Mouse (Mus musculus) kidney, adult 2 months (tissue): ENCODE data around the gene Megf11. TPM values are rescaled to one million over a fixed set of nuclear protein-coding genes. Genes with fewer than 3 reads are reported as not detected.

Experiments
- DNase-seq: peaks from one replicate; pipeline ENCODE4 v3.0.0; 2021
- H3K27ac ChIP-seq: fragments of 200-500 bp; 2 replicates; pipeline ENCODE4 v1.5.1; 2012; ENCODE audit warnings: low read depth, low read length, control low read depth, inconsistent platforms; ENCODE audit not compliant: insufficient read depth
- H3K27me3 ChIP-seq: fragments of 200-500 bp; replicated peaks from 2 replicates; pipeline ENCODE4 v1.6.1; 2012; ENCODE audit warnings: mild to moderate bottlenecking, moderate library complexity, low read length, inconsistent platforms; ENCODE audit not compliant: control insufficient read depth, insufficient read depth
- H3K36me3 ChIP-seq: fragments of 200-500 bp; 2 replicates; pipeline ENCODE4 v1.6.1; 2012; ENCODE audit warnings: mild to moderate bottlenecking, moderate library complexity, low read length, inconsistent platforms; ENCODE audit not compliant: control insufficient read depth, insufficient read depth
- H3K4me1 ChIP-seq: fragments of 200-500 bp; 2 replicates; pipeline ENCODE4 v1.6.1; 2011; ENCODE audit warnings: low read length; ENCODE audit not compliant: control insufficient read depth, insufficient read depth
- H3K4me3 ChIP-seq: fragments of 200-500 bp; 2 replicates; pipeline ENCODE4 v1.5.1; 2011; ENCODE audit warnings: mild to moderate bottlenecking, low read depth, low read length, control low read depth; ENCODE audit not compliant: insufficient read depth
- CTCF ChIP-seq: fragments of 200-500 bp; conservative IDR thresholded peaks from 2 replicates; pipeline ENCODE4 v1.5.1; 2011; ENCODE audit warnings: low read depth, mild to moderate bottlenecking, control low read depth, low read length, moderate library complexity, mixed read lengths; ENCODE audit not compliant: insufficient read depth, insufficient read length
- POLR2A ChIP-seq: fragments of 200-500 bp; IDR thresholded peaks from one replicate; pipeline ENCODE4 v1.6.1; 2011; ENCODE audit warnings: low read depth, low read length, control low read depth
- WGBS: fragments of 180-500 bp; shearing (Covaris S2); methylation state at CpG from one replicate; pipeline ENCODE4 v1.1.7; 2018; 5-methylcytosine and 5-hydroxymethylcytosine counted together
- polyA plus RNA-seq: library from polyadenylated mRNA; depleted of rRNA; stranded (reverse); fragments of >200 nt; gene quantifications from 2 replicates; pipeline ENCODE4 v1.2.3, GENCODE M21; 2012

Megf11 gene
- polyA plus RNA-seq, 1 experiment, result 0.16 TPM

DNA sequence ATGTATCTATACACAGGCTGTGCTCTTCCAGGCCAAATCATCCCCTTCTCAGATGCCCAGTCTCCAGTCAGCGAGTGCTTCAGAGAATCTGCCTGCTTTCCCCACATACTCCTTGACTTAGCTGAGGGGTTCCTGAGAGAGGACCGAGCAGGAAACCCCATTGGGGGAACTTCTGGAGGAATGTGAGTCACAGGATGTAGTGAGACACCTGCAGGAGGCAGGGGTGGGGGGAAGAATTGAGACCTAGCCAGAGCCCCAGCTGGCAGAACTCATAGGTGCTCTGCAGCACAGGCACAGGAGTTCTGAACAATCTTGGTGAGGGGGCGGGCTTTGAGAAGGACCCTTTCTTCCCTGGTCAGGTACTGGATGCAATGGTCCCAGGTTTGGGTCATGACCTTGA lies 35.0 kb downstream of the Megf11 start:
- TF ChIP-seq POLR2A (no peak), CTCF (no peak)
- Histone ChIP-seq H3K36me3 (no peaks in the 10 kb centered on the region), H3K27ac (no peak overlapping the region), H3K4me3 (no peak overlapping the region), H3K4me1 (no peaks in the 10 kb centered on the region), H3K27me3 (no peaks in the 10 kb centered on the region)
- 90% methylated on average over 3 of the region's 3 CpGs for WGBS
- DNase-seq, result no peak

DNA sequence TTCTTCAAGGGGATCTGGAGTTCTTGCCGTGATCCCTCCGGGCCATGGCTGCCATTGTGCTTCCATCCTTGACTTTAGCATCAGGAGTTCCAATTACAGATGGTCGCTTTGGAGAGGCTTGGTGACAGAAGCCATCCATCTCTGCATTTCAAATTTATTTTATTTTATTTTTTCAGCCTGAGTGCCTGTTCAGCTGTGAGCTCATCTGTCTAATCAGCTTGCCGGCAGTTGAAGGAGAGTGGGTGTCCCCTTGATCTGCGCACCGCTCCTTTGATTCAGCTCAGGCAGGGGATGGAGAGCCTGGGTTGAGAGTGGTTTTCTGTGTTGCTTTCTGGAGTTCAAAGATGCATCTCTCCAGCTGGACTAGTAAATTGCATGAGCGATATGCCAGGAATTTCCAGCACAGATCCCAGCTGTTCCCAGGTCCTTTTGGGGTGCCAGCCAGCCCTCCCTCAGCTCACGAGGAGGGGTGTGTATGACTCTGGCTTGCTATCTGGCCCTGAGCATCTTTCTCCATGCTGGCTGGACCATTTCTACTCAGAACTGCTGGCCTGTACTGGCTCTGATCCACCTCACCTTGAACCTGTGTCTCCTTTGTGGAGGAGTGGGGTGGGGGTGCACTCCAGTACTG lies 36.7 kb downstream of the Megf11 start:
- TF ChIP-seq CTCF (no peak), POLR2A (no peak)
- no peak for DNase-seq
- Histone ChIP-seq H3K27ac (no peak overlapping the region), H3K36me3 (no peaks in the 10 kb centered on the region), H3K27me3 (no peaks in the 10 kb centered on the region), H3K4me3 (no peak overlapping the region), H3K4me1 (no peaks in the 10 kb centered on the region)
- 82% methylated on average over 8 of the region's 8 CpGs for WGBS

GRCm38 (mm10) chr9:64423912-64424311 lies 38.5 kb downstream of the Megf11 start:
- Histone ChIP-seq H3K27me3 (no peaks in the 10 kb centered on the region), H3K4me3 (no peak overlapping the region), H3K36me3 (no peaks in the 10 kb centered on the region), H3K4me1 (no peaks in the 10 kb centered on the region), H3K27ac (no peak overlapping the region)
- 95% methylated on average over 1 of the region's 1 CpGs for WGBS
- no peak for TF ChIP-seq POLR2A
- no peak for DNase-seq

GRCm38 (mm10) chr9:64436121-64436520 lies 50.7 kb downstream of the Megf11 start:
- no peak for DNase-seq
- WGBS, result 77% methylated on average over 2 of the region's 2 CpGs
- H3K36me3 ChIP-seq, result no peaks in the 10 kb centered on the region
- H3K4me1 ChIP-seq, result no peaks in the 10 kb centered on the region
- no peak overlapping the region for H3K4me3 ChIP-seq
- no peaks in the 10 kb centered on the region for H3K27me3 ChIP-seq
- TF ChIP-seq POLR2A, result no peak
- TF ChIP-seq CTCF, result no peak
- no peak overlapping the region for H3K27ac ChIP-seq

DNA sequence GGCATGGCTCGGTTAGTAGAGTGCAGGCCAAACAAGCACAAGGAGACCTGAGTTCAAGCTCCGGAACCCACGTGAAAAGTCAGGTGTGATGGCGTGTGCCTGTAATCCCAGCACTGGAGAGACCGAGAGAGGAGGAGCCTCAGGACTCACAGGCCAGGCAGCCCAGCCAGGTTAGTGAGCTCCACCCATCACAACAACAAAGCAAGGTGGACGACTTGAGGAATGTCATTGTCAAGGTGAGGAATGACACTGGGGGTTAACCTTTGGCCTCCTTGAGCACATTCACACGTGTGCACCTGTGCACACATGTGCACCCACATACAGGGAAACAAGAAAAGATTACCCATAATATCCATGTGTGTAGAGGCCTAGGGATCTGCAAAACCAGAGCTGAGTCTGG lies 54.7 kb downstream of the Megf11 start:
- Histone ChIP-seq H3K4me3 (no peak overlapping the region), H3K4me1 (no peaks in the 10 kb centered on the region), H3K27ac (no peak overlapping the region), H3K27me3 (no peaks in the 10 kb centered on the region), H3K36me3 (no peaks in the 10 kb centered on the region)
- 87% methylated on average over 7 of the region's 7 CpGs for WGBS
- no peak for DNase-seq
- TF ChIP-seq CTCF (no peak), POLR2A (no peak)

DNA sequence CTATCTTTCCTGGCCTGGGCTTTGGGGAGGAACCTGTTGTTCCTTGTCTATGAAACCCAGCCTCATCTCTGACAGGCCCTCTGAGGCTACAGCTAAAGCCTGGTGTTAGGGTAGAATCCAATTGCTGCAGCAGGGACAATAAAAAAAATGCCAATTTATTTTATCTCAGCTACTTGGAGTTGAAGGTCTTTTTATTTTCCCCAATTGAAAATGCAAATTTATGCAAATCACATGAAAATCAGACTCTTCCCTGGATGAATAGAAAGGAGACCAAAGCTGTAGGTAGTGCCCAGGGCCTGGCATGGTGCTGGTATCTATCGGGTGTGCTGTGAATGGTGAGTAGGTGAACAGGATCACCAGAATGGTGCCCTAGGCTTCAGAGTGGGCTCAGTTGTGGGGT lies 60.6 kb downstream of the Megf11 start:
- TF ChIP-seq CTCF (no peak), POLR2A (no peak)
- DNase-seq, result no peak
- no peaks in the 10 kb centered on the region for H3K36me3 ChIP-seq
- no peak overlapping the region for H3K4me3 ChIP-seq
- H3K27ac ChIP-seq, result no peak overlapping the region
- H3K27me3 ChIP-seq, result no peaks in the 10 kb centered on the region
- H3K4me1 ChIP-seq, result no peaks in the 10 kb centered on the region
- WGBS, result 97% methylated on average over 1 of the region's 1 CpGs

- Histone ChIP-seq H3K27me3 (no peaks in the 10 kb centered on the region), H3K36me3 (no peaks in the 10 kb centered on the region), H3K27ac (no peak overlapping the region), H3K4me3 (no peak overlapping the region), H3K4me1 (no peaks in the 10 kb centered on the region)
- 48% methylated on average over 6 of the region's 6 CpGs for WGBS
- TF ChIP-seq CTCF, result no peak
- DNase-seq, result no peak
These were observed 61.6 kb downstream of the Megf11 start for GRCm38 (mm10) chr9:64447070-64447469.
